Mouse (Mus musculus): ENCODE measurements around the gene Fam89a.

GRCm38 (mm10) chr8:124700271-124700670 lies 51.4 kb downstream of the Fam89a start:
- no peak for TF ChIP-seq CTCF (IDR thresholded peaks at IDR 0.05; ENCODE audit: low read depth, low read length)
- no peak for TF ChIP-seq POLR2A (IDR thresholded peaks at IDR 0.05; ENCODE audit: insufficient read depth, low read length)

All from ES-Bruce4 (cell line).